Mouse (Mus musculus) activated CD4-positive, CD25-positive, alpha-beta regulatory T cell, adult 4 months (primary cell): ENCODE data around the gene Lce6a. TPM values are rescaled to one million over a fixed set of nuclear protein-coding genes. Genes with fewer than 3 reads are reported as not detected.

Source experiments
- polyA plus RNA-seq, 2 experiments: library from polyadenylated mRNA; unstranded; fragments of 100-300 nt; shearing (Covaris generic); gene quantifications; one replicate each; pipeline ENCODE4 v1.2.1; 2017

Gene Lce6a
- polyA plus RNA-seq, 2 experiments from 2014 or later, result not detected

Other genes with a start within 250 kb of the Lce6a start
- not detected for gene Sprr2h, start 236.0 kb downstream of the Lce6a start, polyA plus RNA-seq
- not detected for gene Sprr2i, start 213.7 kb downstream of the Lce6a start, polyA plus RNA-seq
- not detected for gene Sprr2j-ps, start 203.6 kb downstream of the Lce6a start, polyA plus RNA-seq
- gene Gm9774, start 192.2 kb downstream of the Lce6a start, polyA plus RNA-seq, result 10 to 100 TPM in 1 of 2 experiments, 1 to 10 TPM in 1; 8.6 to 10.3 TPM
- gene Sprr2k, start 189.1 kb downstream of the Lce6a start, polyA plus RNA-seq, result not detected
- not detected for gene Sprr1b, start 182.9 kb downstream of the Lce6a start, polyA plus RNA-seq
- gene Sprr3, start 162.9 kb downstream of the Lce6a start, polyA plus RNA-seq, result not detected
- gene Sprr1a, start 135.8 kb downstream of the Lce6a start, polyA plus RNA-seq, result not detected
- gene Sprr4, start 121.2 kb downstream of the Lce6a start, polyA plus RNA-seq, result not detected
- not detected for gene 2310046K23Rik, start 87.1 kb downstream of the Lce6a start, polyA plus RNA-seq
- gene Ivl, start 47.9 kb downstream of the Lce6a start, polyA plus RNA-seq, result not detected
- not detected for gene Smcp, start 32.7 kb downstream of the Lce6a start, polyA plus RNA-seq
- not detected for gene 2210017I01Rik, start 14.2 kb downstream of the Lce6a start, polyA plus RNA-seq
- gene Lce1a1, start 26.6 kb upstream of the Lce6a start, polyA plus RNA-seq, result not detected
- gene Lce1b, start 35.3 kb upstream of the Lce6a start, polyA plus RNA-seq, result not detected
- gene Lce1a2, start 48.7 kb upstream of the Lce6a start, polyA plus RNA-seq, result not detected
- gene Lce1c, start 57.6 kb upstream of the Lce6a start, polyA plus RNA-seq, result not detected
- gene Lce1d, start 65.5 kb upstream of the Lce6a start, polyA plus RNA-seq, result not detected
- not detected for gene Lce1e, start 87.4 kb upstream of the Lce6a start, polyA plus RNA-seq
- not detected for gene Lce1f, start 98.7 kb upstream of the Lce6a start, polyA plus RNA-seq
- not detected for gene Gm38119, start 117.4 kb upstream of the Lce6a start, polyA plus RNA-seq
- gene Lce1g, start 130.7 kb upstream of the Lce6a start, polyA plus RNA-seq, result not detected
- not detected for gene Lce1h, start 143.4 kb upstream of the Lce6a start, polyA plus RNA-seq
- not detected for gene Lce1i, start 157.2 kb upstream of the Lce6a start, polyA plus RNA-seq
- not detected for gene Lce1j, start 168.9 kb upstream of the Lce6a start, polyA plus RNA-seq
- not detected for gene Lce1k, start 186.2 kb upstream of the Lce6a start, polyA plus RNA-seq
- gene Kprp, start 205.6 kb upstream of the Lce6a start, polyA plus RNA-seq, result not detected
- gene Lce1l, start 229.6 kb upstream of the Lce6a start, polyA plus RNA-seq, result not detected
- not detected for gene 2310050C09Rik, start 248.6 kb upstream of the Lce6a start, polyA plus RNA-seq